Mouse (Mus musculus) lung, postnatal 0 days (tissue): Measurements from ENCODE around the gene Dock10.

Experiments used
- CTCF ChIP-seq: IDR thresholded peaks from 2 replicates; pipeline ENCODE4 v1.5.1; 2016; ENCODE audit warnings: antibody characterized with exemption, mild to moderate bottlenecking
- EP300 ChIP-seq: IDR thresholded peaks from 2 replicates; pipeline ENCODE4 v1.6.1; 2016; ENCODE audit warnings: antibody characterized with exemption, mild to moderate bottlenecking, control low read depth

GRCm38 (mm10) chr1:80643866-80644451 lies 114.4 kb downstream of the Dock10 start:
- no peak for TF ChIP-seq CTCF
- no peak for TF ChIP-seq EP300
